Mouse (Mus musculus): ENCODE results near the gene Plpp4. TPM values are rescaled to one million over a fixed set of nuclear protein-coding genes. Genes with fewer than 3 reads are reported as not detected.

Gene Plpp4
- polyA plus RNA-seq, 1 experiment from 2014 or later = 1.4 TPM

- no peak for ATAC-seq (ENCODE audit: low FRiP score)
- no peak overlapping the region for H3K27ac ChIP-seq
Observed at GRCm38 (mm10) chr7:129415179-129415578, 158.3 kb downstream of the Plpp4 start.

GRCm38 (mm10) chr7:129421181-129421580 is 164.3 kb downstream of the Plpp4 start:
- no peak for ATAC-seq (ENCODE audit: low FRiP score)
- Histone ChIP-seq H3K9ac (no peak overlapping the region), H3K27me3 (no peaks in the 10 kb centered on the region), H3K9me3 (no peaks in the 10 kb centered on the region), H3K36me3 (replicated peaks) (no peaks in the 10 kb centered on the region), H3K4me2 (no peak overlapping the region), H3K4me1 (no peaks in the 10 kb centered on the region), H3K27ac (no peak overlapping the region), H3K4me3 (replicated peaks) (no peak overlapping the region)
- 64% methylated on average over 1 of the region's 1 CpGs for WGBS

More at GRCm38 (mm10) chr7:129415179-129415578, 158.3 kb downstream of the Plpp4 start:
- Histone ChIP-seq H3K27me3 (peaks cover 14% of the 10 kb centered on the region; the same call in 1 of the 2 replicates), H3K9me3 (no peaks in the 10 kb centered on the region), H3K9ac (no peak overlapping the region), H3K4me3 (replicated peaks) (no peak overlapping the region), H3K4me1 (peaks cover 15% of the 10 kb centered on the region; the same call in 1 of the 2 replicates), H3K36me3 (replicated peaks) (no peaks in the 10 kb centered on the region), H3K4me2 (no peak overlapping the region)
- 41% methylated on average over 4 of the region's 4 CpGs for WGBS

- no peaks in the 10 kb centered on the region for H3K4me1 ChIP-seq
- no peaks in the 10 kb centered on the region for H3K36me3 ChIP-seq (replicated peaks)
- H3K9me3 ChIP-seq = no peaks in the 10 kb centered on the region
- ATAC-seq (ENCODE audit: low FRiP score) = no peak
- 31% methylated on average over 2 of the region's 2 CpGs for WGBS
- H3K9ac ChIP-seq = no peak overlapping the region
- H3K27ac ChIP-seq = no peak overlapping the region
- no peak overlapping the region for H3K4me3 ChIP-seq (replicated peaks)
- no peaks in the 10 kb centered on the region for H3K27me3 ChIP-seq
- H3K4me2 ChIP-seq = no peak overlapping the region
Observed at GRCm38 (mm10) chr7:129425554-129425953, 168.7 kb downstream of the Plpp4 start.

DNA sequence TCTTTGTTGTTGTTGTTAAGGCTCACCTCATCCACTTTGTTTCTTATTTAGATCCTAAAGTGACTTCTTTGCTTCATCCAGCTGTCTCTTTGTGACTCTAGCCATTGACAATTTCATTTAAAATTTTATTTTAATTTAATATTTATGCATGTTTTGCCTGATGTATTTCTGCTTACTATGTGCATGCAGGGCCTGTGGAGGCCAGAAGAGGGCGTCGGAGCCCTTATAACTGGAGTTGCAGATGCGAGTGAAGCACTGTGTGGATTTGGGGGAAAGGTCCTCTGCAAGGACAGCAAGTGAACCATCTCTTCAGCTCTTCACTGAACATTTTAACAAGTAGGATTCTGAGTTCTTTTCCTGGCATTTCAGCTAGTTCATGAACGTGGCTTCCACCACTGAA is 172.0 kb downstream of the Plpp4 start:
- no peak for ATAC-seq (ENCODE audit: low FRiP score)
- H3K27ac ChIP-seq = no peak overlapping the region
- no peaks in the 10 kb centered on the region for H3K9me3 ChIP-seq
- H3K4me1 ChIP-seq = no peaks in the 10 kb centered on the region
- H3K27me3 ChIP-seq = no peaks in the 10 kb centered on the region
- H3K9ac ChIP-seq = no peak overlapping the region
- no peak overlapping the region for H3K4me2 ChIP-seq
- H3K36me3 ChIP-seq (replicated peaks) = no peaks in the 10 kb centered on the region
- 52% methylated on average over 4 of the region's 4 CpGs for WGBS
- no peak overlapping the region for H3K4me3 ChIP-seq (replicated peaks)

GRCm38 (mm10) chr7:129429903-129430302 is 173.1 kb downstream of the Plpp4 start:
- no peak for ATAC-seq (ENCODE audit: low FRiP score)
- H3K27ac ChIP-seq = no peak overlapping the region
- no peaks in the 10 kb centered on the region for H3K9me3 ChIP-seq
- 28% methylated on average over 3 of the region's 3 CpGs for WGBS
- no peak overlapping the region for H3K4me3 ChIP-seq (replicated peaks)
- H3K9ac ChIP-seq = no peak overlapping the region
- H3K36me3 ChIP-seq (replicated peaks) = no peaks in the 10 kb centered on the region
- H3K4me2 ChIP-seq = no peak overlapping the region
- no peaks in the 10 kb centered on the region for H3K27me3 ChIP-seq
- no peaks in the 10 kb centered on the region for H3K4me1 ChIP-seq

Data from forebrain, embryonic 12.5 days (tissue).